Mouse (Mus musculus): ENCODE measurements at regions not wholly inside any gene's neighbourhood (a gene's known extent, or its start where the extent isn't known, plus 50 kb on each side); places are given as distances from the start of the nearest gene placed in this dataset.

DNA sequence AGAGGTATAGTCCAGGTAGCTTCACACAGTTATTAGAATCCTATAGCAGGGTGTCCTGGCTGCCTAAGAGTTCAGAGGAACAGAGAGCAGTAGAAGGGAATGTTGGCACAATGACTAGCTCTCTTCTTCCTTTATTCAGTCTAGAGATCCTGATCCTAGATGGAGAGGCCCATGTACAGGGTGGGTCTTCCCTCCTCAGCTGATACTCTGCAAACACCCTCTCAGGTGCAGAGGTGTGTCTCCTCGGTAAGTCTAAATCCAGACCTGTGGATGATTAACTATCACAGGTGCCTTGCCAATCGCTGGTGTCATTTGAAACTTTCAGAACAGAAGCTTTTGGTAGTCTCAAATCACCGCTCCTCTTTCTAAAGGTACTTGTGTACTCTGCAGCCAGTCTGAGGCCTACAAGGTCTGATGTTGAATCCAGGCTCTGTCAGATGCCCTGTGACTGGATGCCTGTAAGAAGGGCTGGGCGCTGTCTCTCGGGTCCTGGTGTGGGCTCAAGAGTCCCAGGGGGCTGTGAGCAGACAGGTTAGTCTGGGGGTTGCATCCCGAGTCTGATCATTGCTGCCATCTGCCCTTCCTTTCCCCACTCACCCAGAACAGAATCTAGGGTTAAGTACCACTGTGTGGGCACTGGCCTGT is 52.0 kb upstream of the Plcl2 start:
- TF ChIP-seq CTCF (IDR thresholded peaks at IDR 0.05; ENCODE audit: extremely low read depth, insufficient read depth, low read length) (no peak), POLR2A (IDR thresholded peaks at IDR 0.05; ENCODE audit: extremely low read depth, insufficient read depth, low read length) (no peak)
